Mouse (Mus musculus): ENCODE results near the gene Fcrl1. TPM values are rescaled to one million over a fixed set of nuclear protein-coding genes. Genes with fewer than 3 reads are reported as not detected.
A peak's percentile ranks its signal among the peaks of the same experiment; 100 is the strongest.
"Not testable (repeated sequence)": the region's sequence is repeated elsewhere in the genome, so short reads cannot be mapped to it uniquely, and the experiment has no call there.

Fcrl1 gene
- polyA plus RNA-seq, 1 experiment, result 2.0 TPM

- TF ChIP-seq POLR2A (IDR thresholded peaks at IDR 0.05; ENCODE audit: low read depth, low read length) (no peak), CTCF (IDR thresholded peaks at IDR 0.05; ENCODE audit: extremely low read depth, insufficient read length, insufficient replicate concordance, low read depth, low read length) (no peak)
- WGBS, result 79% methylated on average over 10 of the region's 10 CpGs
Observed at GRCm38 (mm10) chr3:87367511-87367910, 8.7 kb upstream of the Fcrl1 start.

DNA sequence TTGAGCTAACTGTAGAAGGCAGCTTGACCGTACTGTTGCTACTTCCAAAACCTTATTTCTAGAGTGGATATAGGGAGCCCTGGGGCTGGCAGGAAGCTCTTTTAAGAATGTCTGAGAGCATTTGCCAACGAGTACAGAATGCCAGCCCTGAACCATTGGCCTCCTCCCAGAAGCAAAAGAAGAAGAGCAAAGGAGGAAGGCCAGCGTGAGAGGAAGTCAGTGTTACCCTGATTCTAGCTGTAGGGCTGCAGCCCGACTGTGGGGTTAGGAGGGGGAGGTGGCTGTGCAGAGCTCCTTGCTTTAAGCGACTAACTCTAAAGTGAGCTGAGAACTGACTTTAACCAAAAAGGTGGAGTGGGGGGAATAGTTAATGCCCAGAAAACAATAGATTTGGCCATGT is 7.0 kb upstream of the Fcrl1 start:
- no peak for TF ChIP-seq CTCF (IDR thresholded peaks at IDR 0.05; ENCODE audit: extremely low read depth, insufficient read length, insufficient replicate concordance, low read depth, low read length)
- no peak for TF ChIP-seq POLR2A (IDR thresholded peaks at IDR 0.05; ENCODE audit: low read depth, low read length)
- 67% methylated on average over 5 of the region's 5 CpGs for WGBS
- H3K36me3 ChIP-seq (ENCODE audit: control insufficient read depth, insufficient read depth, low read length), result no peaks in the 10 kb centered on the region
- no peak overlapping the region for H3K27ac ChIP-seq (ENCODE audit: insufficient read depth, low read depth, low read length)
- H3K4me3 ChIP-seq (ENCODE audit: low read depth, low read length), result no peak overlapping the region
- H3K4me1 ChIP-seq (ENCODE audit: control insufficient read depth, insufficient read depth, insufficient read length, low read length), result no peaks in the 10 kb centered on the region
- no peaks in the 10 kb centered on the region for H3K27me3 ChIP-seq (ENCODE audit: control insufficient read depth, insufficient read depth, low read length)

More at GRCm38 (mm10) chr3:87367511-87367910, 8.7 kb upstream of the Fcrl1 start:
- Histone ChIP-seq H3K4me1 (ENCODE audit: control insufficient read depth, insufficient read depth, insufficient read length, low read length) (no peaks in the 10 kb centered on the region), H3K27ac (ENCODE audit: insufficient read depth, low read depth, low read length) (no peak overlapping the region), H3K27me3 (ENCODE audit: control insufficient read depth, insufficient read depth, low read length) (no peaks in the 10 kb centered on the region), H3K4me3 (ENCODE audit: low read depth, low read length) (no peak overlapping the region), H3K36me3 (ENCODE audit: control insufficient read depth, insufficient read depth, low read length) (no peaks in the 10 kb centered on the region)

DNA sequence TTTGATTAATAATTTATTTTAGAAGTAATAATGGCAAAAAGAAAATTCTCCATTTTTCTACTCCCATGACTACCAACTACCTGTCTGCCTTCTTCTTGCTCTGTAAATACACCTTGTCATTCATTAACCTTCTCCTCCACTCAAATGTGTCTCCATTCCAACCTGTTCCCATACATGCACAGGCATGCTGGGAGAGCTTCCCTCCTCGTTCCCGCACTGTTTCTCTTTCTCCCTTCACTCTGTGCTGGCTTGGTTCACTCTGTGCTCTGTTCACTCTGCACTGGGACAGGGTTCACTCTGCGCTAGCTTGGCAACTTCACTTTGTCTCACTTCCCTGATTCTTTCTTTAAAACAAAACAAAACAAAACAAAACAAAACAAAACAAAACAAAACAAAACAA is 1.0 kb downstream of the Fcrl1 start:
- no peaks in the 10 kb centered on the region for H3K36me3 ChIP-seq (ENCODE audit: control insufficient read depth, insufficient read depth, low read length)
- 16% methylated on average over 3 of the region's 3 CpGs for WGBS
- TF ChIP-seq CTCF (IDR thresholded peaks at IDR 0.05; ENCODE audit: extremely low read depth, insufficient read length, insufficient replicate concordance, low read depth, low read length) (no peak), POLR2A (IDR thresholded peaks at IDR 0.05; ENCODE audit: low read depth, low read length) (no peak)
- H3K27me3 ChIP-seq (ENCODE audit: control insufficient read depth, insufficient read depth, low read length), result no peaks in the 10 kb centered on the region
- H3K4me1 ChIP-seq (ENCODE audit: control insufficient read depth, insufficient read depth, insufficient read length, low read length), result peaks cover 3% of the 10 kb centered on the region; the same call in 1 of the 2 replicates
- no peak overlapping the region; the same call in 1 of the 2 replicates for H3K27ac ChIP-seq (ENCODE audit: insufficient read depth, low read depth, low read length)
- peak overlapping the region; percentile 24 for H3K4me3 ChIP-seq (ENCODE audit: low read depth, low read length)

GRCm38 (mm10) chr3:87377719-87378118 is 1.5 kb downstream of the Fcrl1 start:
- H3K36me3 ChIP-seq (ENCODE audit: control insufficient read depth, insufficient read depth, low read length), result no peaks in the 10 kb centered on the region
- peak overlapping the region; percentile 13; the same call in 1 of the 2 replicates for H3K4me3 ChIP-seq (ENCODE audit: low read depth, low read length)
- peaks cover 3% of the 10 kb centered on the region; the same call in 1 of the 2 replicates for H3K4me1 ChIP-seq (ENCODE audit: control insufficient read depth, insufficient read depth, insufficient read length, low read length)
- no peak overlapping the region for H3K27ac ChIP-seq (ENCODE audit: insufficient read depth, low read depth, low read length)
- H3K27me3 ChIP-seq (ENCODE audit: control insufficient read depth, insufficient read depth, low read length), result no peaks in the 10 kb centered on the region
- no peak for TF ChIP-seq POLR2A (IDR thresholded peaks at IDR 0.05; ENCODE audit: low read depth, low read length)
- no peak for TF ChIP-seq CTCF (IDR thresholded peaks at IDR 0.05; ENCODE audit: extremely low read depth, insufficient read length, insufficient replicate concordance, low read depth, low read length)
- WGBS, result 20% methylated on average over 6 of the region's 6 CpGs

DNA sequence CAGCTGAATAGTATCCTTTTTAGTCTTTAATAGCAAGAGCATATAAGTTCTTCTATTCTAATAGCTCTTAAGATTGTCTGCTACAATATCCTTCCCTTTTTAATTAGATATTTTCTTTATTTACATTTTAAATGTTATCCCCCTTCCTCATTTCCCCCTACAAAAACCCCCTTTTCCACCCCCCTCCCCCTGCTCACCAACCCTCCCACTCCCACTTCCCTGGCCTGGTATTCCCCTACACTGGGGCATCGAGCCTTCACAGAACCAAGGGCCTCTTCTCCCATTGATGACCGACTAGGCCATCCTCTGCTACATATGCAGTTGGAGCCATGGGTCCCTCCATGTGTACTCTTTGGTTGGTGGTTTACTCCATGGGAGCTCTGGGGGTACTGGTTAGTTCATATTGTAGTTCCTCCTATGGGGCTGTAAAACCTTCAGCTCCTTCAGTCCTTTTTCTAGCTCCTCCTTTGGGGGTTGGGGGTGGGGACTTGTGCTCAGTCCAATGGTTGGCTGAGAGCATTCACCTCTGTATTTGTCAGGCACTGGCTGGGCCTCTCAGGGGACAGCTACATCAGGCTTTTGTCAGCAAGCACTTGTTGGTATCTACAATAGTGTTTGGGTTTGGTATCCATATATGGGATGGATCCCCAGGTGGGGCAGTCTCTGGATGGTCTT is 3.6 kb downstream of the Fcrl1 start:
- H3K27ac ChIP-seq (ENCODE audit: insufficient read depth, low read depth, low read length); H3K4me3 ChIP-seq (ENCODE audit: low read depth, low read length); H3K4me1 ChIP-seq (ENCODE audit: control insufficient read depth, insufficient read depth, insufficient read length, low read length); H3K27me3 ChIP-seq (ENCODE audit: control insufficient read depth, insufficient read depth, low read length); H3K36me3 ChIP-seq (ENCODE audit: control insufficient read depth, insufficient read depth, low read length): not testable (repeated sequence)
- 87% methylated on average over 2 of the region's 2 CpGs for WGBS

DNA sequence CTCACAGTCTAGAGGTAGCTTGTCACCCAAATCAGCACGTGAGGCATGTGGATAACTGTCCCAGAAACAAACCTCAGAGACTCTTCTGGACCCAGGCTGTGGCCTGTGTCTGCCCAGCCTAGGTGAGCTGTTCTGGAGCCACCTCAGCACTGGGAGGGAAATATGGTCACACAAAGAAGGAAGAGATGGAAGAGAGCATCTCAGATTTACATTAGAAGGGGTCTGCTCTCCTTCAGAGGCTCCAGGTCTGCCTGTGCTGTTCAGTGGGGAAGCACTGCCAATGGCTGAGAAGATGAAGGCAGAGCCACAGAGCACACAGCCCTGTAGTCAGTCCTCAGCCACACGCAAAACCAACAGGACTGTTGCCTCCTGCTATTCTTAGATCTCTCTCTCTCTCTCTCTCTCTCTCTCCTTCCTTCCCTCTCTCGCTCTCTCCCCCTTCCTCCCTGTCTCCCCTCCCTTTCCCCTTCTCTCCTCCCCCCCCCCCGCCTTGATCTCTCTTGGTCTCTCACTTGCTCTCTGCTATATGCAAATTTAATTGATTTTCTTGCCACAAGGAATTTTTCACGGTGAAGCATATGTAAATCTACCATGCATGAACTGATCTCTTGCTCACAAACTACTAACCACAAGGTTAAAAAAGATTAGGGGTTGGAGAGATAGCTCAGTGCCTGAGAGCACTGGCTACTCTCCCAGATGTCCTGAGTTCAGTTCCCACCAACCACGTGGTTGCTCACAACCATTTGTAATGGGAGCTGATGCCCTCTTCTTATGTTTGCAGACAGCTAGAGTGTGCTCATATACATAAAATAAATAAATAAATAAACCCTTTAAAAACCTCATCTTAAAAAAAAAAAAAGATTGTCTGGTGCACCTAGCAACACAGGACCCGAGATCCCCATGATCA is 5.9 kb downstream of the Fcrl1 start:
- Histone ChIP-seq H3K4me1 (ENCODE audit: control insufficient read depth, insufficient read depth, insufficient read length, low read length) (no peaks in the 10 kb centered on the region; the same call in 1 of the 2 replicates), H3K27me3 (ENCODE audit: control insufficient read depth, insufficient read depth, low read length) (no peaks in the 10 kb centered on the region), H3K36me3 (ENCODE audit: control insufficient read depth, insufficient read depth, low read length) (no peaks in the 10 kb centered on the region), H3K4me3 (ENCODE audit: low read depth, low read length) (no peak overlapping the region), H3K27ac (ENCODE audit: insufficient read depth, low read depth, low read length) (no peak overlapping the region)
- TF ChIP-seq POLR2A (IDR thresholded peaks at IDR 0.05; ENCODE audit: low read depth, low read length) (no peak), CTCF (IDR thresholded peaks at IDR 0.05; ENCODE audit: extremely low read depth, insufficient read length, insufficient replicate concordance, low read depth, low read length) (no peak)
- 46% methylated on average over 7 of the region's 7 CpGs for WGBS

DNA sequence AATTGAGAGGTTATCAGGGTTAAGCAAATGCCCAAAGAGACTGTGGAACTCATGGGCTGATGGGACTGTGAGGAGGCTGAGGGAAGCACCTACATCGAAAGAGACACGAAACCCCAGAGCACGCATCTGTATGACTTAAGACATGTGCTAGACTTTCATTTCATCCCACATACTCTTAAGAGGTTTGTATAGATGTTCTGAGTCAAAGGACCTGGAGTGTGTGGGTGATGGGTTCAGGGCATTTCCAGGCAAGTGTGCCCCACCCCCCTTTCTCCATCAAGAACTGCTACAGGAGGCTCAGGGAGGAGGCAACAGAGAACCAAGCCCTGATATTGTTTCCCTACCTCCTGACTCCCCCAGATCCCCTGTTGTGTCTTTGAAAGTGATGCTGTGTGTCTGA is 7.1 kb downstream of the Fcrl1 start:
- no peaks in the 10 kb centered on the region for H3K36me3 ChIP-seq (ENCODE audit: control insufficient read depth, insufficient read depth, low read length)
- 89% methylated on average over 3 of the region's 3 CpGs for WGBS
- no peak overlapping the region for H3K4me3 ChIP-seq (ENCODE audit: low read depth, low read length)
- H3K27me3 ChIP-seq (ENCODE audit: control insufficient read depth, insufficient read depth, low read length), result no peaks in the 10 kb centered on the region
- TF ChIP-seq CTCF (IDR thresholded peaks at IDR 0.05; ENCODE audit: extremely low read depth, insufficient read length, insufficient replicate concordance, low read depth, low read length) (no peak), POLR2A (IDR thresholded peaks at IDR 0.05; ENCODE audit: low read depth, low read length) (no peak)
- no peak overlapping the region for H3K27ac ChIP-seq (ENCODE audit: insufficient read depth, low read depth, low read length)
- H3K4me1 ChIP-seq (ENCODE audit: control insufficient read depth, insufficient read depth, insufficient read length, low read length), result no peaks in the 10 kb centered on the region

All from small intestine, adult 2 months (tissue).